Mouse (Mus musculus) left cerebral cortex, postnatal 14 days (tissue): Measurements from ENCODE around the gene Steap4. TPM values are rescaled to one million over a fixed set of nuclear protein-coding genes. Genes with fewer than 3 reads are reported as not detected.
"Not testable (repeated sequence)": the region's sequence is repeated elsewhere in the genome, so short reads cannot be mapped to it uniquely, and the experiment has no call there.

Source experiments
- DNase-seq, 2 experiments: peaks; one replicate each; pipeline ENCODE4 v3.0.0; 2021 to 2022; ENCODE audit warnings: low spot score in 2 of 2, mixed read lengths in 1 of 2
- intact Hi-C: fragments of 180-260 bp; cut with DNase I; formaldehyde crosslinking; loops from one replicate; pipeline ENCODE4 v1.15.1; 2025
- total RNA-seq, 2 experiments: library from RNA; stranded (reverse); gene quantifications; 2 replicates each; pipeline ENCODE4 v1.2.3; 2021

Steap4 gene
- total RNA-seq, 2 experiments from 2014 or later: 0.30 to 0.42 TPM

GRCm38 (mm10) chr5:7980586-7980985 is 20.3 kb downstream of the Steap4 start:
- intact Hi-C loops: no loop called here
- no peak for DNase-seq

- DNase-seq: no peak
- intact Hi-C loops: no loop called here
Observed at GRCm38 (mm10) chr5:7987962-7988361, 27.7 kb downstream of the Steap4 start.

GRCm38 (mm10) chr5:7988415-7988814 is 28.2 kb downstream of the Steap4 start:
- DNase-seq: no peak
- intact Hi-C loops: no loop called here

GRCm38 (mm10) chr5:7991631-7992030 is 31.4 kb downstream of the Steap4 start:
- intact Hi-C loops, DNase-seq: not testable (repeated sequence)

GRCm38 (mm10) chr5:7993766-7994165 is 33.5 kb downstream of the Steap4 start:
- intact Hi-C loops: no loop called here

GRCm38 (mm10) chr5:7995288-7995897 is 35.1 kb downstream of the Steap4 start:
- intact Hi-C loops: no loop called here
- no peak for DNase-seq

More at GRCm38 (mm10) chr5:7993766-7994165, 33.5 kb downstream of the Steap4 start:
- no peak for DNase-seq

- peak; percentile 27 to 32 for DNase-seq
- intact Hi-C loops: no loop called here
Observed at GRCm38 (mm10) chr5:7996401-7997044, 36.3 kb downstream of the Steap4 start.

- intact Hi-C loops: no loop called here
Observed at GRCm38 (mm10) chr5:7997086-7997485, 36.8 kb downstream of the Steap4 start.

GRCm38 (mm10) chr5:8000466-8000865 is 40.2 kb downstream of the Steap4 start:
- peak; percentile 15 to 29 for DNase-seq

More at GRCm38 (mm10) chr5:7997086-7997485, 36.8 kb downstream of the Steap4 start:
- no peak for DNase-seq

GRCm38 (mm10) chr5:8002827-8003226 is 42.6 kb downstream of the Steap4 start:
- intact Hi-C loops: no loop called here
- no peak for DNase-seq

More at GRCm38 (mm10) chr5:8000466-8000865, 40.2 kb downstream of the Steap4 start:
- intact Hi-C loops: no loop called here

GRCm38 (mm10) chr5:8013276-8013675 is 53.0 kb downstream of the Steap4 start:
- intact Hi-C loops: no loop called here
- no peak for DNase-seq

Other genes starting within 250 kb of the Steap4 start
- gene Sri, start 85.6 kb downstream of the Steap4 start, total RNA-seq: 100 to 1,000 TPM; 104 to 124 TPM